Mouse (Mus musculus) heart, embryonic 16.5 days (tissue): ENCODE data around the gene Ankrd40. TPM values are rescaled to one million over a fixed set of nuclear protein-coding genes. Genes with fewer than 3 reads are reported as not detected.

ENCODE experiments used
- ATAC-seq: fragments of 200-750 bp; cut with Nextera tagmentation; replicated peaks from 2 replicates; pipeline ENCODE4 v1.8.0; 2017; ENCODE audit warnings: moderate number of reproducible peaks; ENCODE audit not compliant: insufficient read depth, low FRiP score; ENCODE audit errors: extremely low read depth
- H3K27ac ChIP-seq: fragments of 300-500 bp; sonication (generic); 2 replicates; pipeline ENCODE4 v1.5.1; 2014; ENCODE audit warnings: mild to moderate bottlenecking, low read length, control low read depth, moderate library complexity
- H3K27me3 ChIP-seq: fragments of 300-500 bp; sonication (generic); 2 replicates; pipeline ENCODE4 v1.6.1; 2014; ENCODE audit warnings: low read length, mixed read lengths; ENCODE audit not compliant: control insufficient read depth, insufficient read depth
- H3K36me3 ChIP-seq: fragments of 300-500 bp; sonication (generic); 2 replicates; pipeline ENCODE4 v1.6.1; 2014; ENCODE audit not compliant: control insufficient read depth, insufficient read depth
- H3K4me1 ChIP-seq: fragments of 300-500 bp; sonication (generic); 2 replicates; pipeline ENCODE4 v1.6.1; 2014; ENCODE audit warnings: low read length, mixed read lengths; ENCODE audit not compliant: control insufficient read depth, insufficient read depth
- H3K4me2 ChIP-seq: fragments of 300-500 bp; sonication (generic); 2 replicates; pipeline ENCODE4 v1.6.1; 2014; ENCODE audit warnings: low read depth, mild to moderate bottlenecking, control low read depth, low read length
- H3K4me3 ChIP-seq: fragments of 300-500 bp; sonication (generic); 2 replicates; pipeline ENCODE4 v1.5.1; 2014; ENCODE audit warnings: mild to moderate bottlenecking, control low read depth, low read length
- H3K9ac ChIP-seq: fragments of 300-500 bp; sonication (generic); 2 replicates; pipeline ENCODE4 v1.6.1; 2014; ENCODE audit warnings: low read length, control low read depth
- H3K9me3 ChIP-seq: fragments of 300-500 bp; sonication (generic); replicated peaks from 2 replicates; pipeline ENCODE4 v1.6.1; 2016; ENCODE audit warnings: low read length; ENCODE audit not compliant: control insufficient read depth
- WGBS: fragments of 180-500 bp; shearing (Covaris S2); extraction: QIAGEN DNeasy Blood & Tissue Kit; methylation state at CpG from one replicate; pipeline ENCODE4 v1.1.7; 2014; 5-methylcytosine and 5-hydroxymethylcytosine counted together
- polyA plus RNA-seq: library from polyadenylated mRNA; unstranded; fragments of >200 nt; fragmentation: Nextera tagmentation; extraction: Ambion mirVana; gene quantifications from 2 replicates; pipeline ENCODE4 v1.2.1, GENCODE M21; 2015

Gene Ankrd40
- polyA plus RNA-seq, 1 experiment from 2014 or later = 17.5 TPM

DNA sequence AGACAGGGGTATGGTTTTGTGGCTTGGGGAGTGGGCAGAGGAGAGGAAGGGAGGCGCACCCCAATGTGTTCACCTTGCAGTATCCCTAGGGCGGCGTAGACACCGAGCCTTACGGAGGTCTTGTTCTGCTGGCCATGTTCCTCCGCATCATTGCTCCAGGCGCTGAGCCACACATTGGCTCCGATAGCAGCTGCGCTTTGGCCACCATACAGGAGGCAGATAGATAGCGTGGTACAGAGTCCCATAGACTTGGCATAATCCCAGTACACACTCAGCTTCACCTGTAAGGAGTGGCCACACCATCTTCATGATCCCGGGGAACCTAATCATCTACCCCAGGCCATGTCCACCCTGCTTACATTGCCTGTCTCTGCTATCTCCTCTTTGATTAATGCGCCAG lies 31.4 kb downstream of the Ankrd40 start:
- Histone ChIP-seq H3K27me3 (peaks cover 8% of the 10 kb centered on the region; the same call in 1 of the 2 replicates), H3K4me2 (no peak overlapping the region), H3K9ac (no peak overlapping the region), H3K36me3 (no peaks in the 10 kb centered on the region), H3K4me1 (no peaks in the 10 kb centered on the region), H3K9me3 (no peaks in the 10 kb centered on the region), H3K27ac (no peak overlapping the region), H3K4me3 (no peak overlapping the region)
- whole genome bisulfite sequencing = 90% methylated on average over 12 of the region's 12 CpGs
- no peak for ATAC-seq

DNA sequence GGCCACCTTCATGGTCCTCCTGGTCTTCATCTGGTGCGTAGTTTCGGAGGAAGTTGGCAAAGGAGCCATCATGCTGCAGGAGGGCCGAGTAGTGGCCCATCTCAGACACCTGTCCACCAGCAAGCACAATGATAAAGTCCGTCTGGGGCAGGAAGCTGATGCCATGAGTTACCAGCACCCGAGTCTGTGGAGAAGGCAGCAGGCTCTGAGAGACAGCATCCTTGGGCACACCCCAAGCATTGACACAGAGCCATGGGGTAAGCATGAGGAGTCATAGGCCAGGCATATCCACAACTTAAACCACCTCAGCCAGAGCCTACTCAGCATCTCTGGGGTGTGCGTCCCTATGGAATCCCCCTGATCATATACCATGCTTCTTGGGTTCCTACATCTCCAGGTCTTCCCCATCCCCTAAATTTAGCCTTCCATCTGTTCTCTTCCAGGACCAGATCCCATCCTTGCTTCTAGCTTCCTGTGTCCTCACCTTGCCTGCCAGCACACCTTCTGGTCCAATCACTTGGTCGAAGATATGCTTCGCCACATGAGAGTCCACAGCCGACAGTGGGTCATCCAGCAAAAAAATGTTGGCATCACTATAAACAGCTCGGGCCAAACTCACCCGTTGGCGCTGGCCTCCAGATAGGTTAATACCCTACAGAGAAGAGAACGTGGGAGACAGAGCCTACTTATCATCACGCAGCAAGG lies 33.5 kb downstream of the Ankrd40 start:
- H3K27ac ChIP-seq = no peak overlapping the region
- 88% methylated on average over 14 of the region's 14 CpGs for whole genome bisulfite sequencing
- H3K27me3 ChIP-seq = 0 out of 2 replicates have a peak, but pooled peaks cover 4% of the 10 kb centered on the region
- no peak for ATAC-seq
- no peak overlapping the region for H3K4me2 ChIP-seq
- H3K9ac ChIP-seq = no peak overlapping the region
- H3K4me1 ChIP-seq = no peaks in the 10 kb centered on the region
- H3K4me3 ChIP-seq = no peak overlapping the region
- H3K36me3 ChIP-seq = no peaks in the 10 kb centered on the region
- H3K9me3 ChIP-seq = no peaks in the 10 kb centered on the region

DNA sequence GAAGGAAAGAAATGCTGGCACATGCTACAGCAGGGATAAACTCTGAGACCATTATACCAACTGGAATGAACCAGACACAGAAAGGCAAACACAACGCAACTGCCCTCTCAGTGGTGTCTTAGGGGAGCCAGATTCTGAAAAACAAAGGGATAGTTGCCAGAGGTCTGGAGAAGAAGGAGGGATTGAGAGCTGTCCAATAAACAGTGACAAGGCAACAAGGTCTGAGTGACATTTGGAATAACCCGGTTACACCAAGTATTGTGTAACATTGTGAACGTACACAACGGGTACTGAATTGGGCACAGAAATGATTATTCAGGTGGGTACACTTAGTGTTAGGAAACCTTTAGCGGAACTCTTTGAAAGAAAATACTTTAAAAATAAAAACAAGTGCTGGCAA lies 34.3 kb downstream of the Ankrd40 start:
- no peaks in the 10 kb centered on the region for H3K4me1 ChIP-seq
- H3K4me2 ChIP-seq = no peak overlapping the region
- H3K9me3 ChIP-seq = no peaks in the 10 kb centered on the region
- no peaks in the 10 kb centered on the region for H3K27me3 ChIP-seq
- H3K4me3 ChIP-seq = no peak overlapping the region
- ATAC-seq = no peak
- no peaks in the 10 kb centered on the region for H3K36me3 ChIP-seq
- H3K27ac ChIP-seq = no peak overlapping the region
- 93% methylated on average over 5 of the region's 5 CpGs for WGBS
- no peak overlapping the region for H3K9ac ChIP-seq

DNA sequence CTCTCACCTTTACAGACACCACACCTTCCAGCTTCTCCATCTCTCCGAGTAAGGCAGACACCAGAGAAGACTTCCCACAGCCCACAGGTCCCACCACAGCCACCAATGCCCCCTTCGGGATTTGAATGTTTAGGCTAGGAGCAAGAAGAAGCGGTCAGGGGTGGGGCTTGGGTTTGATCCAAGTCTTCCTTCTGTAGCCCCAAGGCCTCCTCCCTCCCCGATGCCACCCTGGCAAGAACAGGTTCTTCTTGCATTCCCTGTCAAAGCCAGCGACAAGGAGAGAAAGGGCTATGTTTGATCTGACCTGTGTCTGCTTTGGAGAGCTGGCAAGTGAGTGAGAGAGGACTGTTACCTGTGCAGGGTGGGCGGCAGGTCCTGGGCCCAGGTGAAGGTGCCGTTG lies 35.9 kb downstream of the Ankrd40 start:
- no peak overlapping the region for H3K27ac ChIP-seq
- no peak overlapping the region for H3K4me3 ChIP-seq
- H3K9ac ChIP-seq = no peak overlapping the region
- H3K27me3 ChIP-seq = no peaks in the 10 kb centered on the region
- ATAC-seq = no peak
- WGBS = 70% methylated on average over 7 of the region's 7 CpGs
- H3K4me1 ChIP-seq = no peaks in the 10 kb centered on the region
- no peaks in the 10 kb centered on the region for H3K36me3 ChIP-seq
- H3K9me3 ChIP-seq = no peaks in the 10 kb centered on the region
- H3K4me2 ChIP-seq = no peak overlapping the region

DNA sequence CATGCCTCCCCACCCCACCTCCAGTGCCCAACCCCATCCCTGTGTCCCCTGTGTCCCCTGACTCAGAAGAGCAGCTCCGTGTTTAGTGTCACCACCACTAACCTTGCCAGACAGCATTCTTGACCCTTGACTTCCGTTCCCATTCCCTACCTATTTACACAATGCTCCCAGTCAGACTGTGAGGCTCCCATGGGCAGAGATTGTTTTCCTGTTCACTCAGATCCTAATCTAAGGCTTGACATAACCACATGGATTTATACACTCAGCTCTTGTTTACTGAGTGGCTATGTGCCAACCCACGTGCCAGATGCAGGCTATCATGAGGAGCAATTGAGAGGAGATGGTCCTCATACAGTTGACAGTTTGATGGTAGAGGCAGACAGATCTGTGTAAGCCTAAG lies 37.5 kb downstream of the Ankrd40 start:
- WGBS = 70% methylated on average over 3 of the region's 3 CpGs
- Histone ChIP-seq H3K27me3 (no peaks in the 10 kb centered on the region), H3K9me3 (no peaks in the 10 kb centered on the region), H3K4me2 (no peak overlapping the region), H3K36me3 (no peaks in the 10 kb centered on the region; the same call in 1 of the 2 replicates), H3K4me3 (no peak overlapping the region), H3K9ac (no peak overlapping the region), H3K4me1 (no peaks in the 10 kb centered on the region), H3K27ac (no peak overlapping the region)
- no peak for ATAC-seq

DNA sequence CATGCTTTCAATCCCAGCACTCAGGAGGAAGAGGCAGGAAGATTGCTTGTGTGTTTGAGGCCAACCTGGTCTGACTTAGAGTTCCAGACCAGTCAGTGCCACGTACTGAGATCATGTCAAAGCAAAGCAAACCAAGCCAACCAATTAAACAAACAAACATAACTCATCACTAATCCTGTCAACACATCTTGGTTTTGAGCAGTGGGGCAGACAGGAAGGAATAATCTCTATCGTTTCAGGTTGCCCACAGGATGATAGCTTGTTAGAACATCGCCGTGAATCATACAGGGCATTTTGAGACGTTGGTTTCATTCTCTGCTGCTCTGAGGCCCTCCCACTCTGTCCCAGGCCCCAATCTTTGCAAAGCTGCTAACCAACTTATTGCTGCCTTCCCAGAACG lies 42.2 kb downstream of the Ankrd40 start:
- H3K27ac ChIP-seq = no peak overlapping the region
- no peak for ATAC-seq
- 73% methylated on average over 6 of the region's 6 CpGs for WGBS

DNA sequence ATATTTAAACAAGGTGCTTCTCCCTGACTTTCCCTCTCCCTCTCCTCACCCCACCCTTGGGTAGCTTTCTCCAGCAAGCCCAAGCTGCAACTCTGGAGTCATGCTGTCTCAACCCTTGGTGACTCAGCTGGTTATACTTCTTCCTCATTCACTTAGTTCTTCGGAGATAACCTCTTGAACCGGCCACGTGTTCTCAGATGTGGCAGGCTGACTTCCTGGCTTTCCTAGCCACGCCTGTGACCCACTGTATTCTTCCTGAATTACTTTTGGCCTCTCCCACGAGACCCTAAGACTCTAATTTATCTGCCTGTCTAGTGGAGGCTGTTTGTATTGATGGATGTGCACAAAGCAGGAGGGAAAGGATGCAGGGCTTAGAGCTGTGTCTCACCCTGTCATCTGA lies 43.0 kb downstream of the Ankrd40 start:
- Histone ChIP-seq H3K4me2 (no peak overlapping the region), H3K4me1 (no peaks in the 10 kb centered on the region), H3K36me3 (no peaks in the 10 kb centered on the region; the same call in 1 of the 2 replicates), H3K9ac (no peak overlapping the region), H3K27me3 (no peaks in the 10 kb centered on the region; the same call in 1 of the 2 replicates), H3K4me3 (no peak overlapping the region), H3K27ac (no peak overlapping the region), H3K9me3 (no peaks in the 10 kb centered on the region)
- WGBS = 20% methylated on average over 5 of the region's 5 CpGs
- no peak for ATAC-seq

More for the DNA sequence above, 42.2 kb downstream of the Ankrd40 start:
- no peak overlapping the region for H3K4me3 ChIP-seq
- H3K36me3 ChIP-seq = no peaks in the 10 kb centered on the region; the same call in 1 of the 2 replicates
- H3K9ac ChIP-seq = no peak overlapping the region
- no peaks in the 10 kb centered on the region for H3K9me3 ChIP-seq
- no peak overlapping the region for H3K4me2 ChIP-seq
- H3K4me1 ChIP-seq = no peaks in the 10 kb centered on the region
- H3K27me3 ChIP-seq = no peaks in the 10 kb centered on the region; the same call in 1 of the 2 replicates

DNA sequence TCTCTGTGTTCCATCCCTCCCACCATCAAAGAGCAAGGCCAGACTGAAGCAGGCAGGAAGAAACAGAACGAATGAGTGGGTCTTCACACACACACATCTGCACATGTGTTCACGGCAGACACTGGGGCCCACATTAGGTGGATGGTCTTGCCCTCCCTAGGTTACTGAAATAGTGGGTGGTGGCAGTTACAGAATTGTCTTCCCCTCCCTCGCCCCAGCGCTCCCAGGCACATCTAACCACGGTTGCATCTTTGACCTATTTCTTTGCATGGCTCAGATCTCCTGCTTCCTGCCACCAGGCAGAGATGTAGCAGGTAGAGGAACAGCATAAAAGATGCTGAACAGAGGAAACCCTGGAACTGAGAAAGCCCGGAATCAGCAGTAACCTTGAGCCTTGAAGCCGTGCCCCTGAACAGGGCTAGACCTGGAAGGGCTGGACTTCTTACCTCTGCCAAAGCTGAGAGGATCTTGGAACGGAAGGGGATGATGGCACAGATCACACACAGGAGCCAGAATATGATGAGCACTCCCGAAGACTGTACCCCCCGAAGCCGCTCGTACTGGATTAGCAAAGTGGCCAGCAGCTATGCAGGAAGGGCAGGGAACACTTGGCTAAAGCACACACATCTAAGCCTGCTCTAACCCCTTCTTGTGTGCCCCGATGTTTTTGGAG lies 46.6 kb downstream of the Ankrd40 start:
- 81% methylated on average over 13 of the region's 13 CpGs for WGBS
- Histone ChIP-seq H3K4me2 (no peak overlapping the region), H3K9me3 (no peaks in the 10 kb centered on the region), H3K9ac (no peak overlapping the region), H3K36me3 (no peaks in the 10 kb centered on the region), H3K4me3 (no peak overlapping the region), H3K4me1 (no peaks in the 10 kb centered on the region), H3K27ac (no peak overlapping the region), H3K27me3 (no peaks in the 10 kb centered on the region; the same call in 1 of the 2 replicates)
- ATAC-seq = no peak

DNA sequence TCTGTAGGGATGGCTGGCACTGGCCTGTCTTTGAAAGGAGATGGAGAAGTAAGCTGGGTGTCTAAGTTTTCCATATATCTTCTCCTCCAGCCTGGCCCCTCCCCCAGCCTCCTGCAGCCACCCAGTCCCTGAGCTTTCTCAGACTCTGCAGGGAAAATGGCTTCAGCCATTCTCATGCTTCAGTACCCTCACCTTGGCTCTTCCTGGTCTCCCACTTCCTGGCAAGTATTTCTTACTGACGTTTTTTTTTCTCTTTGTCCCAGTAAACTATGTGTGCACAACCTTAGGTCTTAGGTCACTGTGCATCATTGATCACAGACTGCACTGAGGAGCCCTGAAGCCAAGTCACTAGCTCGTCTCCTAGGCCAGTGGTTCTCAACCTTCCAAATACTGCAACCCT lies 51.3 kb downstream of the Ankrd40 start:
- Histone ChIP-seq H3K4me1 (no peaks in the 10 kb centered on the region), H3K36me3 (no peaks in the 10 kb centered on the region), H3K4me3 (no peak overlapping the region), H3K27me3 (no peaks in the 10 kb centered on the region), H3K9me3 (no peaks in the 10 kb centered on the region), H3K9ac (no peak overlapping the region), H3K27ac (no peak overlapping the region), H3K4me2 (no peak overlapping the region)
- 44% methylated on average over 2 of the region's 2 CpGs for WGBS
- ATAC-seq = no peak
